Mouse (Mus musculus): ENCODE results near the gene Gm3618.
"Not testable (repeated sequence)": the region's sequence is repeated elsewhere in the genome, so short reads cannot be mapped to it uniquely, and the experiment has no call there.

Gene Gm3618

DNA sequence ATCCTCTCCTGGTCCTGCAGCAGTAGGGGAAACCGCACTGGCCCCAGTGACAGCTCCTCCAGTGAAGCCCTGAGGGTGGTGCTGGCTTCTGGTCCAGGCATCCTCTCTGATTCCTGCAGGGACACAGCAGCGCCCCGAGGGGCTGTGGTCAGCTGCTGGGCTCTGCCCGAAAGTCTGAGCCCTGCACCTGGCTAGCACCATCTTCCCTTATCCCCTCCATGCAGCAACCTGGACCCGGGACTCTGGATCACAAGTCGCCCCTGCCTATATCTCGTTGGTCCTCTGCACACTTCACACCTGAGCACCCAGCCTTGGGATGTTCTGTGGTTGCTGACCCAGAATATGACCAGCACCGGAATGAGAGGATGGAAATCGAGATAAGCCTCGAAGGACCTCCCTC is at the start of gene Gm3618:
Gene Gm3618 (minus strand): TSS at position 101 of the 400 bp plus-strand sequence.
- DNase-seq, result not testable (repeated sequence)

DNA sequence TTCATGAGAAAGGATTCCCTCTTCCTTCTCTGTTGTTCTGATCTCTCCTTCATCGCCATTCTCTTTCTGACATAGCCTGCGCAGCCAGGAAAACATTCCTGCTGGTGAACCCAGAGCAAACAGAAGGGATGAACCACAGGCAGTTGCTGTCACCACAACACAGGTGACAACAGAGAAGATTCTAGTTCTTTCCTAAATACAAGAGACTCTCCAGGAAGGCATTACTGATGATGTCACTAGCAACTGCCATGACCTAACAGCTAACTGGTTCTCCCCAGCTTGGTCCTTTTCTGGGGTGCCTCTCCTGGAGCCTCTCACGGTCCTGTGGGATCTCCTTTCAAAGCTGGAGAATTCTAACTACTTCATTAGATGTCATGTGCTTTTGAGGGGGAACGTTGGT is 46.7 kb upstream of the Gm3618 start, which contains the start of gene Gm16440:
Gene Gm16440 (minus strand): TSS at position 101 of the 400 bp plus-strand sequence.
- not testable (repeated sequence) for DNase-seq

- not testable (repeated sequence) for DNase-seq
Measured at GRCm38 (mm10) chr14:6304743-6305142, 38.7 kb downstream of the Gm3618 start, which contains the start of gene Gm21103. Gene Gm21103, minus strand, starts transcription at chr14:6304843.

GRCm38 (mm10) chr14:6286931-6287715 is 56.4 kb downstream of the Gm3618 start, which contains the start of gene Gm3411:
Gene Gm3411, minus strand, starts transcription at chr14:6287250.
- peak; percentile 65 for DNase-seq

All from retina, postnatal 1 day (tissue).